Mouse (Mus musculus): ENCODE measurements around the gene Atp6v0d1.

GRCm38 (mm10) chr8:105529271-105529670 is 36.6 kb downstream of the Atp6v0d1 start:
- TF ChIP-seq CTCF (IDR thresholded peaks at IDR 0.05) (no peak), EP300 (IDR thresholded peaks at IDR 0.05) (no peak)

Data from lung, postnatal 0 days (tissue).